Comparison of ENCODE assay signal across 18 mouse cellular contexts in the genomic region with DNA sequence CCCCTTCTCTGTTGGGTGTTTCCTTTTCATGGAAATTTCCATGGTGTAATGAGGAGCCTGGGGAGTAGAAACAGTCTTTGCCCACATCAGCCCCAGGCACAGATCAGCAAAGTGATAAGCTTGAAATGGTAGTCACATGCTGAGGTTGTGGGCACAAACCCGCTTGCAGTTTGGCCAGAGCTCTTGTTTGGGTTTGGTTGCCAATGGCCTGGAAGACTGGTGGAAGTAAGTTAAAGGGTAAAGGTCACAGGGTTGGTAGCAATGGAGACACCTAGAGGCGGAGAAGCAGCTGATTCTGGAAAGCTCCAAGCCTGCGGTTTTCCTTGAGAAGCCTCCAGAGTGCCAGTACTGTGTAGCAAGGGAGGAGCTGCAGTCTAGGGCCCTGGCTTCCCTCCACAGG. TPM values are rescaled to one million over a fixed set of nuclear protein-coding genes. Genes with fewer than 3 reads are reported as not detected.
DNase-seq lines count a peak whose midpoint lies in the region; TF ChIP-seq lines count a peak whose summit lies in the region.
"Had no signal": no experiment of that assay in that cellular context is flagged by ENCODE, and none has a peak within 500 bp of the region (broad histone marks: within the 10 kb centered on the region; RNA-seq: fewer than 3 reads in every experiment).

No protein-coding gene starts in this region.

- intact Hi-C loops in gastrocnemius, adult 2 months (cut with DNase I) = no loop called here

- H3K4me3 ChIP-seq in gastrocnemius, adult 2 months = no peak overlapping the region
- H3K4me3 ChIP-seq: intestine, embryonic 15.5 days; limb, embryonic 12.5 days; midbrain, embryonic 10.5 days had no signal

- peak; percentile 26 for DNase-seq in gastrocnemius, adult 18-20 months (ENCODE audit: low spot score)
- no peak for DNase-seq in gastrocnemius, adult 2 months
- DNase-seq in lung, adult 18-20 months = peak; percentile 43 to 48
- no peak for DNase-seq in lung, postnatal 10 days
- DNase-seq in R1 (ENCODE audit: low read depth, low spot score) = peak; percentile 50
- DNase-seq in kidney, postnatal 36 days = peak; percentile 49 to 67
- DNase-seq in right cerebral cortex, postnatal 36 days (ENCODE audit: low spot score in 2 of 2) = no peak
- DNase-seq in urinary bladder, postnatal 25 days (ENCODE audit: low spot score) = no peak
- DNase-seq: cerebellum, adult 18-20 months; embryo, embryonic 11 days; heart, adult 18-20 months; heart, postnatal 4 days; lung, embryonic 14.5 days; thymus, adult 18-20 months had no signal

- no peak; the same call in 1 of the 2 replicates for TF ChIP-seq CTCF in gastrocnemius, adult 2 months (IDR thresholded peaks at IDR 0.05)

- H3K27ac ChIP-seq in gastrocnemius, adult 2 months = no peak overlapping the region; the same call in 1 of the 2 replicates
- H3K27ac ChIP-seq: intestine, embryonic 15.5 days; limb, embryonic 12.5 days; midbrain, embryonic 10.5 days had no signal

RNA-seq across cellular contexts. Expression of gene Slc5a3, which starts 47.5 kb away (rescaled TPM):
- total RNA-seq in gastrocnemius, adult 18-20 months (2021) = 1 to 10 TPM; 2.2 to 4.1 TPM
- total RNA-seq in gastrocnemius, adult 2 months (2021) = 1 to 10 TPM; 2.3 to 7.8 TPM

RNA-seq across cellular contexts. Expression of gene Gm49711, which starts 47.5 kb away (rescaled TPM):
- total RNA-seq in gastrocnemius, adult 18-20 months (2021) = not detected
- total RNA-seq in gastrocnemius, adult 2 months (2021) = not detected
- total RNA-seq: heart, adult 18-20 months; heart, postnatal 4 days; left cerebral cortex, adult 18-20 months had no signal

RNA-seq across cellular contexts. Expression of gene Mrps6, which starts 47.6 kb away (rescaled TPM):
- 10 to 100 TPM; 23.2 to 26.7 TPM for total RNA-seq in gastrocnemius, adult 18-20 months (2021)
- 10 to 100 TPM; 25.7 to 29.4 TPM for total RNA-seq in gastrocnemius, adult 2 months (2021)

Comparison
In these comparisons a context has a peak if more than half of its experiments do, and no peak if none do; other contexts are left out.
1. DNase-seq: peak in gastrocnemius, adult 18-20 months (single experiment), lung, adult 18-20 months (2 of 2), R1 (single experiment) and kidney, postnatal 36 days (2 of 2); none in gastrocnemius, adult 2 months (single experiment), lung, postnatal 10 days (single experiment), right cerebral cortex, postnatal 36 days (0 of 2) and urinary bladder, postnatal 25 days (single experiment).